Mouse (Mus musculus) neural tube, embryonic 12.5 days (tissue): ENCODE measurements around the gene Narfl. TPM values are rescaled to one million over a fixed set of nuclear protein-coding genes. Genes with fewer than 3 reads are reported as not detected.
"Not testable (repeated sequence)": the region's sequence is repeated elsewhere in the genome, so short reads cannot be mapped to it uniquely, and the experiment has no call there.

Experiments
- ATAC-seq: fragments of 200-750 bp; cut with Nextera tagmentation; 2 replicates; pipeline ENCODE4 v1.8.0; 2017; ENCODE audit warnings: low read depth, mild to moderate bottlenecking, moderate TSS enrichment, moderate library complexity; ENCODE audit not compliant: low FRiP score
- H3K27ac ChIP-seq: fragments of 300-500 bp; sonication (generic); 2 replicates; pipeline ENCODE4 v1.5.1; 2016
- H3K27me3 ChIP-seq: fragments of 300-500 bp; sonication (generic); replicated peaks from 2 replicates; pipeline ENCODE4 v1.6.1; 2016; ENCODE audit warnings: mild to moderate bottlenecking
- H3K36me3 ChIP-seq: fragments of 300-500 bp; sonication (generic); 2 replicates; pipeline ENCODE4 v1.6.1; 2016; ENCODE audit warnings: mild to moderate bottlenecking
- H3K4me1 ChIP-seq: fragments of 300-500 bp; sonication (generic); 2 replicates; pipeline ENCODE4 v1.6.1; 2016
- H3K4me2 ChIP-seq: fragments of 300-500 bp; sonication (generic); replicated peaks from 2 replicates; pipeline ENCODE4 v1.6.1; 2016; ENCODE audit warnings: mild to moderate bottlenecking
- H3K4me3 ChIP-seq: fragments of 300-500 bp; sonication (generic); 2 replicates; pipeline ENCODE4 v1.5.1; 2016
- H3K9ac ChIP-seq: fragments of 300-500 bp; sonication (generic); 2 replicates; pipeline ENCODE4 v1.6.1; 2016; ENCODE audit warnings: mild to moderate bottlenecking
- H3K9me3 ChIP-seq: fragments of 300-500 bp; sonication (generic); 2 replicates; pipeline ENCODE4 v1.6.1; 2016; ENCODE audit warnings: mild to moderate bottlenecking
- WGBS: fragments of 180-500 bp; shearing (Covaris S2); methylation state at CpG from one replicate; pipeline ENCODE4 v1.1.7; 2016; 5-methylcytosine and 5-hydroxymethylcytosine counted together
- polyA plus RNA-seq: library from polyadenylated mRNA; unstranded; fragments of >200 nt; fragmentation: Nextera tagmentation; extraction: Ambion mirVana; gene quantifications from 2 replicates; pipeline ENCODE4 v1.2.1, GENCODE M21; 2016

The Narfl gene
- 25.5 and 29.2 TPM in 2 replicates for polyA plus RNA-seq

- H3K27me3 ChIP-seq = no peaks in the 10 kb centered on the region
- H3K4me1 ChIP-seq = peaks cover 11% of the 10 kb centered on the region
- H3K9me3 ChIP-seq = no peaks in the 10 kb centered on the region
- ATAC-seq = peak; percentile 70
- peak within 1 kb of the TSS; percentile 84 for H3K9ac ChIP-seq
- H3K27ac ChIP-seq = no peak within 1 kb of the TSS
- WGBS = under 1% methylated on average over 37 of the region's 37 CpGs
- peak within 1 kb of the TSS; percentile 87 for H3K4me2 ChIP-seq
- H3K4me3 ChIP-seq = peak within 1 kb of the TSS; percentile 74
- H3K36me3 ChIP-seq = no peaks in the 10 kb centered on the region
Measured at GRCm38 (mm10) chr17:25773549-25774120, at the start of gene Narfl. Gene Narfl, plus strand, starts transcription at chr17:25773776.

DNA sequence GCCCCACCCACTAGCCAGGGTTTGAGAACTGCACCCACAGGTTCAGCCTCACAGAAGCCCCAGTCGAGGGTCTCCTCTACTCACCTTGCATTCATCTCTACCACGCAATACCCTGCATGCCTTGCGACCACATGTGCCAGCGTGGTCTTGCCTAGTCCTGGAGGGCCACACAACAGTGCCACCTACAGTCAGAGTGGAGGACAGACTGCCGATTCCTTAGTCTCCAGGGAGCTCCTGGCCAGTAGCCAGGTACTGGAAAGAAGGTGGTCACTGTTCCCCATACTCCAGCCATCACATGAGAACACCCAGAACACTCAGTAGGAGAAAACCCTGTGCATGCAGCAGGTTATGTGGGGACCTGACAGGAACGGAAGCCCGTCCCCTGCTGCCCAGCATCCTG, 49.7 kb upstream of the Narfl start:
- Histone ChIP-seq H3K27me3 (peaks cover 3% of the 10 kb centered on the region; the same call in 1 of the 2 replicates), H3K4me1 (peaks cover 22% of the 10 kb centered on the region), H3K4me2 (no peak overlapping the region), H3K36me3 (peaks cover 42% of the 10 kb centered on the region), H3K9me3 (no peaks in the 10 kb centered on the region), H3K4me3 (no peak overlapping the region), H3K27ac (no peak overlapping the region), H3K9ac (no peak overlapping the region)
- no peak for ATAC-seq
- 72% methylated on average over 7 of the region's 7 CpGs for WGBS

- H3K9me3 ChIP-seq = no peaks in the 10 kb centered on the region
- H3K4me1 ChIP-seq = peaks cover 23% of the 10 kb centered on the region
- H3K9ac ChIP-seq = no peak overlapping the region
- no peak overlapping the region for H3K4me3 ChIP-seq
- H3K4me2 ChIP-seq = no peak overlapping the region
- no peak for ATAC-seq
- 79% methylated on average over 6 of the region's 6 CpGs for WGBS
- H3K36me3 ChIP-seq = peaks cover 38% of the 10 kb centered on the region
- no peaks in the 10 kb centered on the region for H3K27me3 ChIP-seq
- no peak overlapping the region for H3K27ac ChIP-seq
Measured at GRCm38 (mm10) chr17:25725264-25725663, 48.3 kb upstream of the Narfl start.

- under 1% methylated on average over 37 of the region's 37 CpGs for WGBS
- peak within 1 kb of the TSS; percentile 77 for H3K9ac ChIP-seq
- no peaks in the 10 kb centered on the region for H3K9me3 ChIP-seq
- peaks cover 33% of the 10 kb centered on the region for H3K36me3 ChIP-seq
- peaks cover 26% of the 10 kb centered on the region for H3K4me1 ChIP-seq
- H3K4me3 ChIP-seq = peak within 1 kb of the TSS; percentile 63
- H3K27me3 ChIP-seq = no peaks in the 10 kb centered on the region
- peak; percentile 97 for ATAC-seq
- no peak within 1 kb of the TSS for H3K27ac ChIP-seq
- H3K4me2 ChIP-seq = peak within 1 kb of the TSS; percentile 93
Measured at GRCm38 (mm10) chr17:25727265-25728008, 46.1 kb upstream of the Narfl start, which contains the start of the genes Chtf18 and Rpusd1. Gene Chtf18, minus strand, starts transcription at chr17:25727419. Gene Rpusd1, plus strand, starts transcription at chr17:25727670.

DNA sequence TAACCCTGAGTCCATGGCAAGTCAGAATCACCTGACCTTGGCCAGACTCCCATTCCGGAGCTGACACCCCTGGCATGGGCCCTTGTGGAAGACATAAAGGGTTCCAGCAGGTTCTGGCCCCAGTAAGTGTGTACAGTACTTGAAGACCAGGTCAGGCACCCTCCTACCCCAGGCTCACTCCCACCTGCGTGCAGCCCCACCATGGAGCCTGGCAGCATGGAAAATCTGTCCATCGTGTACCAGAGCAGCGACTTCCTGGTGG, 45.6 kb upstream of the Narfl start:
- 23% methylated on average over 4 of the region's 4 CpGs for WGBS
- H3K4me2 ChIP-seq = peak overlapping the region; percentile 93
- peak overlapping the region; percentile 63 for H3K4me3 ChIP-seq
- no peaks in the 10 kb centered on the region for H3K9me3 ChIP-seq
- H3K9ac ChIP-seq = peak overlapping the region; percentile 77
- ATAC-seq = peak; percentile 19
- H3K27ac ChIP-seq = no peak overlapping the region
- no peaks in the 10 kb centered on the region for H3K27me3 ChIP-seq
- peaks cover 26% of the 10 kb centered on the region for H3K4me1 ChIP-seq
- H3K36me3 ChIP-seq = peaks cover 28% of the 10 kb centered on the region

- H3K9ac ChIP-seq = no peak overlapping the region
- no peaks in the 10 kb centered on the region for H3K9me3 ChIP-seq
- H3K36me3 ChIP-seq = peaks cover 14% of the 10 kb centered on the region
- ATAC-seq = no peak
- peaks cover 16% of the 10 kb centered on the region for H3K4me1 ChIP-seq
- H3K27ac ChIP-seq = no peak overlapping the region
- H3K27me3 ChIP-seq = no peaks in the 10 kb centered on the region
- H3K4me3 ChIP-seq = no peak overlapping the region
- H3K4me2 ChIP-seq = no peak overlapping the region
- WGBS = 22% methylated on average over 2 of the region's 2 CpGs
Measured at GRCm38 (mm10) chr17:25732082-25732481, 41.5 kb upstream of the Narfl start.

- Histone ChIP-seq H3K9me3 (no peaks in the 10 kb centered on the region), H3K4me2 (no peak overlapping the region), H3K27me3 (no peaks in the 10 kb centered on the region), H3K4me1 (peaks cover 3% of the 10 kb centered on the region; the same call in 1 of the 2 replicates), H3K4me3 (no peak overlapping the region), H3K36me3 (peaks cover 11% of the 10 kb centered on the region), H3K9ac (no peak overlapping the region), H3K27ac (no peak overlapping the region)
- 88% methylated on average over 5 of the region's 5 CpGs for WGBS
- no peak for ATAC-seq
Measured at GRCm38 (mm10) chr17:25735246-25735645, 38.3 kb upstream of the Narfl start.

DNA sequence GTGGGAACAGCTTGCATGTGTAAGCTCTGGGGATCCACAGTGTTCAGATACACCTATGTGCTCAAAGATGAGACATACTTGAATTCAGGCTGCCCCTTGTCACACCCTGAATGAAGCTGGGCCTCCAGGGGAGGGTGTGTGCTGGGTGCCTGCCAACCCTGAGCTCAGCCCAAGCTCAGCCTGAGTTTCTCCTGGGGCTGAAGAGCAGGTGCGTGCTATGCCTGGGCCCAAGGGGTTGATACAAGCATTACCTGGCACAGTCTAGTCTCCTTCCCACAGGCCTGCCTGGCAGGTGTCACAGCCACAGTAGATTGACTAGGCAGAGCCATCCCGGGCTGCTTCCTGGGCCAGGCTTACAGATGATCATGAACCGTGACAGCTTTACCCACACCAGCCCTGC, 37.8 kb upstream of the Narfl start, which contains the start of gene Mslnl:
Gene Mslnl, plus strand, starts transcription at position 298 of the 400 bp plus-strand sequence.
- 82% methylated on average over 3 of the region's 3 CpGs for WGBS
- Histone ChIP-seq H3K9ac (no peak within 1 kb of the TSS), H3K4me1 (peaks cover 3% of the 10 kb centered on the region; the same call in 1 of the 2 replicates), H3K27me3 (no peaks in the 10 kb centered on the region), H3K27ac (no peak within 1 kb of the TSS), H3K36me3 (peaks cover 6% of the 10 kb centered on the region), H3K4me2 (no peak within 1 kb of the TSS), H3K4me3 (no peak within 1 kb of the TSS), H3K9me3 (no peaks in the 10 kb centered on the region)
- no peak for ATAC-seq

DNA sequence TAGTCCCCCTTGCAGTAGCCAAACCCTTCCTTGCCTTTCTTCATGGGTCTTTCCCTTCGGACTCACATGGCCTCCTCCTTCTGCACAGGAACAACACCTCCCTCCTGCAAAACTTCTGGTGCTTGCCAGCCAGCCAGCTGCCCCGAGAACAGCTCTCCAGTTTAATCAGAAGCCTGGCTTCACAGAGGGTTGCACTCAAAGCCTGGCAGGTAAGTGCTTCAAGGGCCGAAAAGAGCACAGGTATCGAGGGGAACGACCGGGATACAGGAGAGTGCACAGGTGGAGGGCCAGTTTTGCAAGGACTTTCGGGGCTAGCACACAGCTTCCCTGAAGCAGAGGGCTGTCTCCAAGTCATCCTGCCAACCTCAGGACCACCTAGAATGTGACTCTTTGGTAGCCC, 34.7 kb upstream of the Narfl start:
- no peak overlapping the region for H3K4me3 ChIP-seq
- ATAC-seq = no peak
- H3K27me3 ChIP-seq = 0 out of 2 replicates have a peak, but pooled peaks cover 3% of the 10 kb centered on the region
- H3K4me1 ChIP-seq = no peaks in the 10 kb centered on the region
- H3K27ac ChIP-seq = no peak overlapping the region
- no peaks in the 10 kb centered on the region for H3K9me3 ChIP-seq
- H3K4me2 ChIP-seq = no peak overlapping the region
- WGBS = 79% methylated on average over 7 of the region's 7 CpGs
- H3K36me3 ChIP-seq = no peaks in the 10 kb centered on the region
- no peak overlapping the region for H3K9ac ChIP-seq

GRCm38 (mm10) chr17:25741471-25741870, 32.1 kb upstream of the Narfl start:
- not testable (repeated sequence) for H3K36me3 ChIP-seq, ATAC-seq, H3K9ac ChIP-seq, H3K4me1 ChIP-seq, H3K9me3 ChIP-seq, H3K27ac ChIP-seq, H3K4me3 ChIP-seq, H3K4me2 ChIP-seq, H3K27me3 ChIP-seq
- 78% methylated on average over 12 of the region's 12 CpGs for WGBS

DNA sequence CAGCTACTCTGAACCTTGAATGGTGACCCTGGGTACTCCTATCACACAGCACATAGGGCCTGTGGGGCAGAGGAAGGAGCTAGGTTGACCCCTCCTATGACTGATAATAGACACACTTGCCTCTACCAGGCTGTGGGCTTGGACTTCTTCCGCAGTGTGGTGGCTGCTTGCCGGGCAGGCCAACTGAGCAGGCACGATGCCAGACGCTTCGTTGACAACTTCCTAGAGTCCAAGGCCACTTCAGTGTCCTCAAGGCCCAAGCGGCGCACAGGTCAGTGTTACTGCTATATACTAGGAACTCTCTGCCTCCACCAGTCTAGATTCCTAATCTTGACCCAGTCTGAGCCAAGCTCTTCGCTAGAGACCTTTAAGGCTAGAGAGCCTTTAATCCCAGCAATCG, 29.7 kb upstream of the Narfl start:
- Histone ChIP-seq H3K4me3 (no peak overlapping the region), H3K9me3 (no peaks in the 10 kb centered on the region), H3K27ac (no peak overlapping the region), H3K9ac (no peak overlapping the region), H3K4me2 (no peak overlapping the region), H3K4me1 (no peaks in the 10 kb centered on the region), H3K27me3 (0 out of 2 replicates have a peak, but pooled peaks cover 3% of the 10 kb centered on the region), H3K36me3 (no peaks in the 10 kb centered on the region)
- 90% methylated on average over 9 of the region's 9 CpGs for WGBS
- ATAC-seq = no peak

DNA sequence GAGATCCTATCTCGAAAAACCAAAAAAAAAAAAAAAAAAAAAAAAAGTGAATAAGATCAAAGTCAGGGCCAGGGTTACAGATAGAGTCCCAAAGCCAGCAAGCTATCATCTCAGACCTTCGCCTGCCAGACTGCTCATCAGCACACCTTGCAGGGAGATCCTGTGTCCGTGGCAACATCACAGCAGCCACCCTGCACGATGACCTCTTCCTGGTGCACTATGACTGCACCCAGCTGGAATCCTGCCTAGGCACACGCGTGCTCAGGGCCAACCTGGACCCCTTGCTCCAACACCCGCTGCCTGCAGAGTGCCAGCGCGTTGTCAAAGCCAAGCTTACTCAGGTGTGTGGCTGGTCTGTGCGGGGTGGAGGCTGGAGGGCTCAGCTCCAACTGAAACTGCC, 29.3 kb upstream of the Narfl start:
- 81% methylated on average over 10 of the region's 10 CpGs for WGBS

More for the DNA sequence above, 29.3 kb upstream of the Narfl start:
- H3K9ac ChIP-seq = no peak overlapping the region
- H3K9me3 ChIP-seq = no peaks in the 10 kb centered on the region
- no peak overlapping the region for H3K27ac ChIP-seq
- 0 out of 2 replicates have a peak, but pooled peaks cover 3% of the 10 kb centered on the region for H3K27me3 ChIP-seq
- no peak overlapping the region for H3K4me3 ChIP-seq
- no peaks in the 10 kb centered on the region for H3K36me3 ChIP-seq
- H3K4me2 ChIP-seq = no peak overlapping the region
- H3K4me1 ChIP-seq = no peaks in the 10 kb centered on the region
- no peak for ATAC-seq
